Mouse (Mus musculus) right cerebral cortex, postnatal 10 days (tissue): ENCODE data around the gene Lrrc56.

Source experiments
- DNase-seq, 2 experiments: peaks; one replicate each; pipeline ENCODE4 v3.0.0; 2021; ENCODE audit warnings: low spot score in 2 of 2

Gene Lrrc56

DNA sequence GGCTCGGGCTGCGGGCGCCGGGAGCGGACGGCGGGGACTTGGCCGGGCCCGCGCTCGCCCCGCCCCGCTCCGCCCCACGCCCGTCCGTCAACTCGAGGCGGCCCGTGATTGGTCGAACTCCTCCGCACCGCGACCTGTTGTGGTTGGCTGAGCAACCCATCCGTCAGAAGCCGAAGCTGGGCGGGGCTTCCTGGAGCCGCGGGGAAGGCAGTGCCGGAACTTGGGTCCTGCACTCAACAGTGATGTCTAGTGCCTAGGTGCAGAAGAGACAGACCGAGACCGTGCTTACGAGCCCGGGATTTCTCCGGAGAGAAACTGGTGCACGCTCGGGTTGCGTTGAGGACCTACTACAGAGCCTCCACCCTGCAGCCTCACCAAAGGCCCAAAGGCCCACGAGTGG, at the start of gene Lrrc56, which contains the start of gene Hras:
Gene Lrrc56, plus strand, starts transcription at position 210 of the 400 bp plus-strand sequence.
Gene Hras, minus strand, starts transcription at position 58 of the 400 bp plus-strand sequence.
- peak; percentile 98 to 99 for DNase-seq

- DNase-seq, result no peak
Measured at GRCm38 (mm10) chr7:141144650-141145049, 49.3 kb upstream of the Lrrc56 start.

DNA sequence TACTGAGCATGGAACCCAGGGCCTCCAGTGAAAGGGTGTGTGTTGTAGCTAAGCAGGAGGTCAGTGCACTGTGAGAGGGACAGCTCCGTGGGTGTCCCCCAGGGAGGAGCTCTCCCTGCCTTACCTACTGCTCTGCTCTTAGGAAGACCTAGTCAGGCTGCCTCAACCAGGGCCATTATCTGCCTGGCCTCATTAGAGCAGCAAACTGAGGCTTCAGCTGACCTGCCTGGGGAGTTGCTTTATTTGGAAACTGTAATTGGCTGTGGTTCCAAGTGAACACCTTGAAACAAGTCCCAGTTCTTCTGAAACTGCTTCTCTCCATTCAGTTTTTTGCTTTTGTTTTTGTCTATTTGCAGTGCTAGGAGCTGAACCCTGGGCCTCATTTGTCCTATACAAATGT, 48.6 kb upstream of the Lrrc56 start:
- no peak for DNase-seq

- DNase-seq, result no peak
Measured at GRCm38 (mm10) chr7:141146043-141146595, 47.8 kb upstream of the Lrrc56 start.

DNA sequence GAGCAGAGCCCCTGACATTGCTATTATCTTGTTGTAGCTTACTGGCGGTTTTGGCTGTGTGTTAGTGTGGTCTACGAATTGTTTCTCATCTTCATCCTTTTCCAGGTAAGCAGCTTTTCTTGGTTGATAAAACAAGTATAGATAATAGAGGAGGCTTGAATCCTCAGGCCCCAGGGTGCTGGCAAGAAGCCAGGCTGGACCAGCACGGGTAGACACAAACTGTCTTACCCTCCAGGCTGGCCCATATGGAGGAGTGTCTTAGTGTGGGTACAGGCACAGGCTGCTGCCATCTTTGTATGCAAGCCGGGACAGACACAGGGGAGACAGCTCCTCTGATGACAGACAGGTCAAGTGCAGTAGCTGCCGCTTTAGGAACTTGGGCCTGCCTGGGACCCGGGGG, 46.9 kb upstream of the Lrrc56 start:
- no peak for DNase-seq

DNA sequence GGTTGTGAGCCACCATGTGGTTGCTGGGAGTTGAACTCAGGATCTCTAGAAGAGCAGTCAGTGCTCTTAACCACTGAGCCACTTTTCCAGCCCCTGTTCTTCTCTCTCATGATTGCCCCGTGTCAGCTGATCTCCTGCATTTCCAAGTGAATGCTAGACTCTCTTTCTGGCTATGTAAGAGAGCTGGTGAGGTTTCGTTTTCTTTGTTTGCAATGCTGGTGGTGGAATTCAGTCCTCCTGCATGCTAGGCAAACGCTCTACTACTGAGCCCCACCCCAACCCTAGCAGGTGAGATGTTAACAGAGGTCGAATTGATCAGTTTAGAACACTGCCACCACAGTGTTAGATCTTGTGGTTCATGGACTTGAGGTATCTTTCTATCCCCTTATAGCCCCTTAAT, 45.3 kb upstream of the Lrrc56 start:
- no peak for DNase-seq

- DNase-seq, result no peak
Measured at GRCm38 (mm10) chr7:141155362-141155761, 38.6 kb upstream of the Lrrc56 start.

GRCm38 (mm10) chr7:141164397-141164796, 29.6 kb upstream of the Lrrc56 start:
- DNase-seq, result no peak

- no peak for DNase-seq
Measured at GRCm38 (mm10) chr7:141164850-141165249, 29.1 kb upstream of the Lrrc56 start.

DNA sequence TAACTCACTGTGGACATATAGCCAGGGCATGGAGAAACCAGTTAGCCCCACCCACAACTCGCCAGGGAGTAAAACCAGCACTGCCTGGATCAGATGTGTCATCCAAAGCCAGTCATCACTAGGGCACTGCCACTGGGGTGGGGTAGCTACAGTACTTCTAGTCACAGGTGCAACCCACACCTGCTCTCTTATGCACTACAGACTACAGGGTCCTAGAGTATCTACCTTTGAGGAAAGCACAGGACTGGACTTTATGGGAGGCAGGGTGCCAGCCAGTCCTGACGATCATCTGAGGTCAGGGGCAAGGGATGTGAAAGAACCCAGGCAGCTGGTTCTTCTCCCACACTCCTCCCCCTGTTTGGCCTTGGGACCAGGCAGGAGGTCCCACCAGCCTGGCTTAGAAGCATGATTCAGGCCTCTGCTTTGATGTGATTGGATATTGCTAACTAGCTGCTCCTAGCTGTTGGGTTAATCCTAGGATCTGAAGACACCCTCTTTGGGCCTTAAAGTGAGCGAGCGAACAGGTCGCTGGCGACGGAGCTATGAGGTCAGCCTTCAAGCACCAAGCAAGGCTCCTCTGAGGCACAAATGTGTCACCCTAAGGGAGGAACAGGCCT, 25.9 kb upstream of the Lrrc56 start:
- DNase-seq, result no peak

- no peak for DNase-seq
Measured at GRCm38 (mm10) chr7:141168518-141168953, 25.4 kb upstream of the Lrrc56 start.

DNA sequence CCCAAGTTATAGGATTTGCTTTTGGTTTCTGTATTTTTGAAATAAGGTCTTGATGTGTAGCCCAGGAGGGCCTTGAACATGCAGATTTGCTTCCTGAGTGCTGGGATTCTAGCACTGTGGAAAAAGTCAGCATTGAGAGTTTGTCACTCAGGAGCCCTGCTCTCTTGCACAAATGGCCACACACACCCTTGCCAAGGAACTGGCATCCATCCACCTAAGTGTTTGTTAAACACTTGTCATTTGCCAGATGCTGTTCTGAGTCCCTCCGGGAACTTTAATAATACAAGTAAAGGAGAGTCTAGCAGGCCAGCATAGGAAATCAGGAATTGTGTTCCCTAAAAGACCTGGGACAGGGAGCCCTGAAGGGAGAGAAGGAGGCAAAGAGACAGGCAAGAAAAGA, 24.7 kb upstream of the Lrrc56 start:
- no peak for DNase-seq

GRCm38 (mm10) chr7:141169866-141170265, 24.1 kb upstream of the Lrrc56 start:
- DNase-seq, result no peak

GRCm38 (mm10) chr7:141172116-141173006, 21.6 kb upstream of the Lrrc56 start, which contains the start of gene Rnh1:
Gene Rnh1 (minus strand): TSS chr7:141172857.
- DNase-seq, result peak; percentile 97

DNA sequence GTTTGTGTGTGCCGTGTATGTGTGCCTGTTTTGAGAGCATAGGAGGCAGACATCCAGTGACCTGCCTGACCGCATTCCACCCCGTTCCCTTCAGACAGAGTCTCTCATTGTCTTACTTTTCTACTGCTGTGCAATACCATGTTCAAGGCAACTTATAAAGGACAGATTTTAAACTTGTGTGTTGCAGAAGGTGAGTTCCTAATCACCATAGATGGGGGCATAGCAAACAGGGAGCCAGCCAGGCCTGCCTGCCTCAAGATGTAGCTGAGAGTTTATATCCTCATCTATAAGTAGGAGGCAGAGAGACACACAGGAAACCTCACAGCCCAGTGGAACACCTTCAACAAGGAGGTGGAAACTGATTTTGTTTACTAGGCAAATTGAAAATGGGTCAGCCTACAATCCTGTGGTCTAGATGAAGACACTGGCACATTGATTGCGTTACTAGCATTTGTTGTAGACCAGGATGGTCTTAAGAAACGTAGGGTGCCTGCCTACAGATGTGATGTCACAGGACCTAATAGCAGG, 20.6 kb upstream of the Lrrc56 start:
- no peak for DNase-seq

DNA sequence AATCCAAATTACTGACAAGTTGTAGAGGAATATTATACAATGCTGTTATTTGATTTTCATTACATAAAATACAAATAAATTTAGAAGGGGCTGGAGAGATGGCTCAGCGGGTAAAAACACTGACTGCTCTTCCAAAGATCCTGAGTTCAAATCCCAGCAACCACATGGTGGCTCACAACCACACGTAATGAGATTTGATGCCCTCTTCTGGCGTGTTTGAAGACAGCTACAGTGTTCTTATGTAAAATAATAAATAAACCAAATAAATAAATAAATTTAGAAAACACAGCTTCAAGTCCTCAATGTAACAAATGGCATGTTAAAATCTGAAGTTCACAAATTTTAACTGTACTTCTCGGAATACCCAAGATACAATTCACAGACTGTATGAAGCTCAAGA, 18.9 kb upstream of the Lrrc56 start:
- DNase-seq, result no peak

- peak; percentile 91 to 93 for DNase-seq
Measured at GRCm38 (mm10) chr7:141176173-141176572, 17.8 kb upstream of the Lrrc56 start.

- DNase-seq, result no peak
Measured at GRCm38 (mm10) chr7:141188194-141188593, 5.8 kb upstream of the Lrrc56 start.

- no peak for DNase-seq
Measured at GRCm38 (mm10) chr7:141188733-141189132, 5.2 kb upstream of the Lrrc56 start.

- peak in 1 of 2 experiments; percentile 24 for DNase-seq
Measured at GRCm38 (mm10) chr7:141190220-141190619, 3.7 kb upstream of the Lrrc56 start.

DNA sequence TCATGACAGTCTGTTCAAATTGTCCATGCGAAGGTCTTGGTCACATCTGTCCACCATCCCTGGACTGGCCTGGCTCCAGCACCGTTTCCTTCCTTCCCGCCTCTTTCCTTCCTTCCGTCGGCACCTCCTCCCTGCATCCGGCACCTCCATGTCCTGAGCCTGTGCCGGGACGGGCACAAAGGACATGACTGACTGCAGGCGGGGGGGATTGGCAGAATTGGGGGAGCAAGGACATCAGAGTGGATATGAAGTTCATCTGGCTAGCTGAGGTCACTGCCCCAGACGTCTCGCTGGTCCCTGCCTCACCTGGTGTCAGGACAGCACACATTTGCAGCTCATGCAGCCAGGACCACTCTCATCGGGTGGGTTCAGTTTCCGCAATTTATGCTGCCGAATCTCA, 2.9 kb upstream of the Lrrc56 start:
- peak in 1 of 2 experiments; percentile 32 for DNase-seq
